Mouse (Mus musculus) stomach, adult 2 months (tissue): ENCODE data around the gene D930048N14Rik. TPM values are rescaled to one million over a fixed set of nuclear protein-coding genes. Genes with fewer than 3 reads are reported as not detected.

Experiments
- polyA plus RNA-seq: library from polyadenylated mRNA; depleted of rRNA; stranded (reverse); fragments of >200 nt; gene quantifications from 2 replicates; pipeline ENCODE4 v1.2.3, GENCODE M21; 2012; rRNA removed

D930048N14Rik gene
- polyA plus RNA-seq: 4.1 and 4.5 TPM in 2 replicates

DNA sequence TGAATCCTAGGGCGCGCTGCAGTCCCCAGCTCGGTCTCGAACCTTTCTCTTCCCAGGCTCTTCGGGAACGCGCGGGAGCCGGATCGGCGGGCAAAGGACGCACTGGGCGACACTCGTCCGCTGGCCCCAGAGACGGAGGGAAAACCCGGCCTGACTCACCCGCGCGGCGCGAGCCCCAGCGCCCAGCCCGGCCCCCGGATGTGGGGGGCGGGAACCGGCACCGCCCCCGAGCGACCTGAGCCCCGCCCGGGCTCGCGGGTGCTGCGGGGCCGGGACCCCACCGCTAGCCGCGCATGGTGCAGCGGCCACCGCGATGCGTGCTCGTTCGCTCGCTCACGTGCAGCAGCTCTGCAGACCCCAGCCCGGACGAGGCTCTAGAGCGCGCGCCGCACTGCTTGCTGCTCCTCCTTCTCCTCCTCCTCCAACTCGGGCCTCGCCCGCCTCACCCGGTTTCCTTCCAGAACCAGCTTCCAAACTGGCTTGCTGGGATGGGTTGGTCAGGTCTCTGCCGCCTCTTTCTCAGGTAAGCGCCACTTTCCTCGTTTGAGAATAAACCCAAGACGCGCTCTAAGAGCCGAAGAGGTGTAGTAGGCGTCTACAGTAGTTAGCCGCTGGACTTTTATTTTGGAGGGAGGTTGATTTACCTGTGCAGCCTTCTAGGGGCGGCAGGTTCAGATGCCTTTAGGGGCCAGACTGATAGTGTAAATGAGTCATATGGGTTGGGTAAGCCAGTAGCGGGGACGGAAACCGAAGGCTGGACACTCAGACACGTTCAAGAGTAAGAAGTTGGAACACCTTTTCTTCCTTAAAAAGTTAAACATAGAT, at the start of gene D930048N14Rik, which contains the start of gene N4bp3:
Gene D930048N14Rik (plus strand): TSS at position 264 of the 825 bp plus-strand sequence.
Gene N4bp3 (minus strand): TSS at position 152 of the 825 bp plus-strand sequence.

DNA sequence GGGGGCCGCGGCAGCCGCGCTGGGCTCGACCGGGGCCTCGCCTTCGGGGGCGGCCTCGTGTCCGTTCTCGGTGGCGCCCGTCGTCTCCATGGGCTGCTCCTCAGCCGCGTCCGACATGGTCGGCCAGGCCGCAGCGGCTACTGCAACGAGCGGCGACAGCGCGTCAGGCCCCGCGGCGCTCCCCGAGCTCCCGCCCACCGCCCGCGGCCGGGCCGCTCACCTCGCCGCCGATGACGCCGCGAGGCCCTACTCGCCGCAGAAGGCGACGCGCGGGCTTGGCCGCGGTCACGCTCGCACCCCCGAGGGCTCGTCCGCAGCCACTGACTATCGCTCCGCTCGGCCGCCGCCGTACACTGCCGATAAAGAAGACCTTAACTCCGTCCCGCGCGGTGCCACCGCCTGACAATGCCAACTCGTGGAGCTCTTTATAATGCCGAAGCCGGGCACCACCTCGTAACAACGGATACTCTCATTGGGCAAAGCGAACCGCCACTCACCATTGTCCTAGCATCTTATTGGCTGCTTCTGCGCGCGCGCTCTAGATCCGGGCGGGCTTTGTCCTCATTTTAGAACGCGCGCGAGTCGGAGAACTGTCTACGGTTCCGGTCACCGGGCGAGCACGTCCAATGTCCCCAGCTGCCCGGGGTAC, 44.2 kb upstream of the D930048N14Rik start, which contains the start of gene Hnrnpab:
Gene Hnrnpab (minus strand): TSS at position 401 of the 649 bp plus-strand sequence.

DNA sequence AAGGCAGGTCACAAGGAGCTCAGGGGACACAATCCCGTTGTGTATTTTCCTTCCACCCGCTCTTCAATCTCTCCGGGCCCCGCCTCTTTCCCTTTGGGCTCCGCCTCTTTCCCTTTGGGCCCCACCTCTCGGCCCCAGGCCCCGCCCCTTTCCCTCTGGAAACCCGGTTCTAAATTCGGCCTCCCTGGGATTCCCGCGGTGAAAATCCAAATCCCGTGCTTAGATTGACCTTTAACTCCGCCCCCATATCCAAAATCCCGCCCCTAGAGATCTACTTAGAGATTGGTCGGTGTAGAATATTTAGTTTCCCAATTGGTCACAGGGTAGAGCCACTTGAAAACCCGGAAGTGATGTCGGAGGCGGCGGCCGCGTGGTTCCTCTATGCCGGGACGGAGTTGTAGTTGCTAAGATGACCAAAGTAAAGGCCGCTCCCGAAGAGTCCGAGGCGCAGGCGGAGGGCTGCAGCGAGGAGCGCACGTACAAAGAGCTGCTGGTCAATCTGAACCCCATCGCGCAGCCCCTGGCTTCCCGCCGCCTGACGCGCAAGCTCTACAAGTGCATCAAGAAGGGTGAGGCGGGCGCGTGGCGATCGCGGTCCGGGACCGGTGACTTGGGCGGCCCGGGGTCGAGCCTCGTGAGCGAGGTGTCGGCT, 31.2 kb upstream of the D930048N14Rik start, which contains the start of gene Nhp2:
Gene Nhp2 (plus strand): TSS at position 327 of the 652 bp plus-strand sequence.

DNA sequence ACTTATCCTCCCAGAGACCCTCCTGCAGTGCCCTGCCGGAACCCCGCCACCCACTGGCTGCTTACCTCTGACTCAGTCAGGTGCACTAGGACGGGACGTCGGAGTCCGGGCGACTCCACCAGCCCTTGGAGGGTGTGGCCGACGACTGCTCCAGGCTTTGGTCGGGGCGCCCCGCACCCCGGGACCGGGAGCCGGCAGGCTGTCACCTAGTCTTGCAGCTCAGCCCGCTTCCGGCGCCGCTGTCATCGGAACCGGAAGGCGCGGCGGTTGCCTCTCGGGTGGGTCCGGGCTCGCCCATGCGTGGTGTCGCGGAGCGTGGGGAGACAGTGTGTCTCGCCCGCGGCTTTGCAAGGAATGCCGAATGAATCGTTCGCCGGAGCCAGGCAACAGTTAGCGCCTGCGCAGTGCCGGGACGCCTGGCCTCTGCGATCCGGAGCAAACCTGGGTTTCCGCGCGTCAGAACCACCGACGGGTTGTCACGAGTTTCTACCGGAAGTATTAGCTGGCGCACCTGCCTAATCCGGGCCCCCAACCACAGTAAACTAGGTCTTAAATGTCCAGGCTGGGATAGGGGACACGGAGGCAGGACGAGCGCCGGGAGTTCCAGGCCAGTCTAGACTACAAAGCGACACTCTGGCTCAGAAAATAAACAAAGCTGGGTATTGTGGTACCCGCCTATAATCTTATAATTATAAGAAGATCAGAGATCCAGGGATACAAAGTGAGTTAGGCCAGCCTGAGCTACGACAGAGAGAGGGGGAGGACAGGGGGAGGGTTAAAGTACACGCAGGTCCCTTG, 15.0 kb upstream of the D930048N14Rik start, which contains the start of gene Rmnd5b:
Gene Rmnd5b (minus strand): TSS at position 372 of the 798 bp plus-strand sequence.

DNA sequence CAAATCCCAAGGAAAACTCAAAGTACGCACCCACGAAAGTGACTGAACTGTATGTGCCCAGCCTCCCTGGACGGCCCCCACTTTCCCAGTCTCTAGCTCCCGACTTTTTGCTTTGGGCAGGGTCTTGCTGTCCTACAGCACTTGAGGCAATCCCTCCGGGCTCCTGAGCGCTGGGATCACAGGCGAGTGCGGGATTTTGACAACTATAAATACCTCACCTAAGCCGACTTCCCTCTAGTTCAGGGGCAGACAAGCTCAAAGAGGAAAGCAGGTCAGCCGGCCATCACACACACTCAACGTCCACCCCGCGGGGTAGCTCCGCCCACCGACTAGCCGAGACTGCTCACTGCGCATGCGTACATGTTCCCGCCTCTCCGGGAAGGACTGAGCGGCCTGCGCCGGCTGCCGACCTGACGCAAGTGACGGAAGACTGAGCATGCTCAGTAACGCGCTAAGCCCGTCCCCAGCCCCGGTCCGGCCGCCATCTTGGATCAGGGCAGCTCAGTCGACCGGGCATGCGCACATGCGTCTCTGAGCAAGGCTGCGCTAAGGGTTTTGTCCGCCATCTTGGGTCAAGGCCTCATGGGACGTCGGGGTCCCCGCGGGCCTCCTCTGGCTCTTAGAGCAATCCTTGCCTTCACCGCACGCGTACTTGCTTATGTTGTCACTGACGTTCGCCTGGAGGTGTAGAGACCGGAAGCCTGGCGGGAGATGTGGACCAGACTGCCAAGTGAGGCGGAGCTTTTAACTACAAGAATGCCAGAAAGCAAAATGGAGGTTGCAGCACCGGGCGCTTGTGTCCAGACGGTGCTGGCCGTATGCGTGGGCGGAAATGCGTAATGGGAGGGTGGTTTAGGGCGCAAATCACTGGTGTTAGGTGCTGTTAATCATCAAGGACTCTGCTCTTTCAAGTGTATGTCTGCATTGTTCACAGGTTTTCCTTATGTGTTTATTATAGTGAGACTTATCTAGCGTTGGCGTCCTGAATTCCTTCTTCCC, 37.9 kb downstream of the D930048N14Rik start, which contains the start of gene 0610009B22Rik:
Gene 0610009B22Rik (minus strand): TSS at position 545 of the 999 bp plus-strand sequence.

Other genes starting within 250 kb of the D930048N14Rik start
- 6.8 and 8.0 TPM in 2 replicates for gene Phykpl, start 66.2 kb upstream of the D930048N14Rik start, polyA plus RNA-seq
- gene Hnrnpab, start 44.1 kb upstream of the D930048N14Rik start, polyA plus RNA-seq: 85.1 and 182 TPM in 2 replicates
- gene Nhp2, start 31.2 kb upstream of the D930048N14Rik start, polyA plus RNA-seq: 43.6 and 47.2 TPM in 2 replicates
- gene Rmnd5b, start 15.1 kb upstream of the D930048N14Rik start, polyA plus RNA-seq: 39.5 and 66.8 TPM in 2 replicates
- 7.9 and 9.7 TPM in 2 replicates for gene N4bp3, start 112 bp upstream of the D930048N14Rik start, polyA plus RNA-seq
- gene 0610009B22Rik, start 37.9 kb downstream of the D930048N14Rik start, polyA plus RNA-seq: 1.6 and 1.9 TPM in 2 replicates
- gene Sec24a, start 112.7 kb downstream of the D930048N14Rik start, polyA plus RNA-seq: 8.2 and 8.8 TPM in 2 replicates
- 2.6 and 3.7 TPM in 2 replicates for gene Sar1b, start 112.7 kb downstream of the D930048N14Rik start, polyA plus RNA-seq
- 2.6 and 3.5 TPM in 2 replicates for gene Jade2, start 206.7 kb downstream of the D930048N14Rik start, polyA plus RNA-seq